Mouse (Mus musculus) embryonic facial prominence, embryonic 15.5 days (tissue): Measurements from ENCODE around the gene Rnf6. TPM values are rescaled to one million over a fixed set of nuclear protein-coding genes. Genes with fewer than 3 reads are reported as not detected.

ENCODE experiments used
- ATAC-seq: fragments of 200-750 bp; cut with Nextera tagmentation; 2 replicates; pipeline ENCODE4 v1.8.0; 2017; ENCODE audit warnings: low read depth, moderate TSS enrichment; ENCODE audit not compliant: insufficient number of reproducible peaks, low FRiP score, low TSS enrichment
- H3K27ac ChIP-seq: fragments of 300-500 bp; sonication (generic); replicated peaks from 2 replicates; pipeline ENCODE4 v1.5.1; 2015; ENCODE audit warnings: mild to moderate bottlenecking, inconsistent platforms
- H3K27me3 ChIP-seq: fragments of 300-500 bp; sonication (generic); 2 replicates; pipeline ENCODE4 v1.6.1; 2015; ENCODE audit warnings: inconsistent platforms
- H3K36me3 ChIP-seq: fragments of 300-500 bp; sonication (generic); 2 replicates; pipeline ENCODE4 v1.6.1; 2015; ENCODE audit warnings: mild to moderate bottlenecking, inconsistent platforms
- H3K4me1 ChIP-seq: fragments of 300-500 bp; sonication (generic); 2 replicates; pipeline ENCODE4 v1.6.1; 2015; ENCODE audit warnings: inconsistent platforms
- H3K4me2 ChIP-seq: fragments of 300-500 bp; sonication (generic); replicated peaks from 2 replicates; pipeline ENCODE4 v1.6.1; 2015; ENCODE audit warnings: mild to moderate bottlenecking, inconsistent platforms
- H3K4me3 ChIP-seq: fragments of 300-500 bp; sonication (generic); replicated peaks from 2 replicates; pipeline ENCODE4 v1.5.1; 2015; ENCODE audit warnings: mild to moderate bottlenecking, inconsistent platforms
- H3K9ac ChIP-seq: fragments of 300-500 bp; sonication (generic); 2 replicates; pipeline ENCODE4 v1.6.1; 2015; ENCODE audit warnings: inconsistent platforms
- H3K9me3 ChIP-seq: fragments of 300-500 bp; sonication (generic); replicated peaks from 2 replicates; pipeline ENCODE4 v1.6.1; 2016; ENCODE audit warnings: inconsistent platforms
- WGBS: fragments of 180-500 bp; shearing (Covaris S2); methylation state at CpG from one replicate; pipeline ENCODE4 v1.1.7; 2015; 5-methylcytosine and 5-hydroxymethylcytosine counted together
- polyA plus RNA-seq: library from polyadenylated mRNA; unstranded; fragments of >200 nt; fragmentation: Nextera tagmentation; extraction: Ambion mirVana; gene quantifications from 2 replicates; pipeline ENCODE4 v1.2.1, GENCODE M21; 2015

Rnf6 gene
- polyA plus RNA-seq, 1 experiment from 2014 or later = 51.5 TPM

DNA sequence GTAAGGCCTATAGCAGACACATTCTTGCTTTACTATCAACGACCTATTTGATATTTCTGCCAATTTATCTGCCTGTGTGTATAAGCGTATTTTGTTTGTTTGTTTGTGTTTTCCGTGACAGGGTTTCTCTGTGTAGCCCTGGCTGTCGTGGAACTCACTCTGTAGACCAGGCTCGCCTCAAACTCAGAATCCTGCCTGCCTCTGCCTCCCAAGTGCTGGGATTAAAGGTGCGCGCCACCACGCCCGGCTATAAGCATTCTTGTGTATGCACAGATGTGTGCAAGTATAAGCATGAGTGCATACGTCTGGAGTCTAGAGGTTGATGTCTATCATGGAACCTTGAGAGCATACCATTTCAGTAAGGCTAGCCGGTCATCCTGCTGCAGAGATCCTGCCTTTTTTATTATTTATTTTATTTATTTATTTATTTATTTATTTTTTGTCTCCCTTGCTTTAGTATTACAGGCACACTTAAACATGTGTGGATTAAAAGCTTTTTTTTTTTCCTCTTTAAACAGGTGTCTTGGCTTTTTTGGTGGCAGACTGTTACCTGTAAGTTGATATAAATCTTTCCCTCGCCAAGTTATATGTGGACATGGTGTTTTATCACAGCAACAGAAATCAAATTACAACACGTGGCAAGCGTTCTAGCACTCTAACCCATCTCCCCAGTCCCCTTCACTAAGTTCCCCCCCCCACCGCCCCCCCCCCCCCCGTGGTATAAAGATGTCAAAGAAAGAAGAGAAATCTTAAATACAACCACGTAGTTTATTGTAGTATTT, 8.7 kb upstream of the Rnf6 start:
- H3K9ac ChIP-seq = no peak overlapping the region
- ATAC-seq = no peak
- no peaks in the 10 kb centered on the region for H3K36me3 ChIP-seq
- H3K27ac ChIP-seq = peak overlapping the region; percentile 99
- WGBS = 55% methylated on average over 17 of the region's 17 CpGs
- no peaks in the 10 kb centered on the region for H3K9me3 ChIP-seq
- peaks cover 10% of the 10 kb centered on the region for H3K4me1 ChIP-seq
- H3K4me2 ChIP-seq = peak overlapping the region; percentile 56
- H3K4me3 ChIP-seq = peak overlapping the region; percentile 78
- H3K27me3 ChIP-seq = no peaks in the 10 kb centered on the region

DNA sequence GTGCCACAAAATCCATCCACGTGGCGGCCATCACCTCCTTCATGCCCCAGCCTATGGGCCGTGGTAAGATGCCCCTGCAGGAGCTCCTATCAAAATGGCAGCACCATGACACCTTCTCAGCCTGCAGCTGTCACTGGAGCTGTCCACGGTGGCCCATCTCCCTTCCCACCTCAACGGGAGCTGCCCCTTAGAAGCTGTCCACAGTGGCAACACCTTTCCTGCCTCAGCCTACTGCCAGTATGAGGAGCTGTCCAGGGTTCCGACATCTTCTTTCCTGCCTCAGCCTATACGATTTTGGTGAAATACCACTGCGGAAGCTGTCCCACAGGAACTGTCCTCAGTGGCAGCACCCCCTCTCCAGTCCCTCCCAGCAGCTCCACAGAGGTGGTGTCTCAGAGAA, 6.1 kb upstream of the Rnf6 start:
- Histone ChIP-seq H3K9ac (no peak overlapping the region), H3K9me3 (no peaks in the 10 kb centered on the region), H3K4me2 (no peak overlapping the region), H3K27me3 (no peaks in the 10 kb centered on the region), H3K36me3 (no peaks in the 10 kb centered on the region), H3K27ac (no peak overlapping the region), H3K4me1 (peaks cover 6% of the 10 kb centered on the region), H3K4me3 (no peak overlapping the region)
- no peak for ATAC-seq
- WGBS = 86% methylated on average over 8 of the region's 8 CpGs

DNA sequence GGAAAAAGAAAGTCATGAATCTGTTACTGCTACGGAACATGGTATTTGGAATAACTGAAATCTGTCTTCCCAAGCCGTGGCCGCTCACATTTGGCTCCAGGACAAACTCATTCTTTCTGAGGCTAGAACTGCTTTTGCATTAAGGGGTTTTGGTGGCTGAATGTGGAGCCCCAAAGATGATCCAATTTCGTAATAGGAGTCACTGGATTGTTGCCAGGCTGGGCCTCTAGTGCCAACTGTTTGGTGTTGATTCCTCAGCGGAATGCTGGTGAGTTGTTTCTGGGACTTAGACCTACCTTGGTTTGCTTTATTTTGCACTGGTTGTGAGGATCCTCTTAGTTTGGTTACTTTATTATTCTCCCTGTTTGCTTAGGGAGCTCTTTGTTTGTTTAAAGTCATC, 2.4 kb upstream of the Rnf6 start:
- no peaks in the 10 kb centered on the region for H3K9me3 ChIP-seq
- no peak overlapping the region for H3K9ac ChIP-seq
- 0 out of 2 replicates have a peak, but pooled peaks cover 10% of the 10 kb centered on the region for H3K4me1 ChIP-seq
- peaks cover 6% of the 10 kb centered on the region; the same call in 1 of the 2 replicates for H3K36me3 ChIP-seq
- no peaks in the 10 kb centered on the region for H3K27me3 ChIP-seq
- 65% methylated on average over 5 of the region's 5 CpGs for WGBS
- H3K4me2 ChIP-seq = no peak overlapping the region
- ATAC-seq = no peak
- 0 out of 2 replicates have a peak overlapping the region, but pooled peaks have one; percentile 1 for H3K27ac ChIP-seq
- H3K4me3 ChIP-seq = no peak overlapping the region

DNA sequence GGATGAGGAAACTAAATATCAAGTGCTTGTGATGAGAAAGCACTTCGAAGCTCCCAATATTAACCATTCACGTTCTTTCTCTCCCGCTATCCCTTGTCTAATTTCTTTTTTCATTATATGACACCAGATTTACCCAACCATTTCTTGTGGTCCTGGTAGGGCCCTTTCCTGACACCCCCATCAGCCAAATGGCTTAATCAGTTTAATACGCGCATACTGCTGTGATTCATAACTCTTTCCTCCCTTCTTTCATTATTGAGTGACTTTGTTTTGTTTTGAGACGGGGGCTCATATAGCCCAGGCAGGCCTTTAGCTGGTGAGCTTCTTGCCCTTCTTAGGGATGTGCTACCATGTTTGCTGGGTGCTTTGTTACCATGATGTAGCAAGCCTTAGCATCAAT, 367 bp upstream of the Rnf6 start:
- Histone ChIP-seq H3K4me1 (0 out of 2 replicates have a peak, but pooled peaks cover 10% of the 10 kb centered on the region), H3K4me3 (peak overlapping the region; percentile 77)

DNA sequence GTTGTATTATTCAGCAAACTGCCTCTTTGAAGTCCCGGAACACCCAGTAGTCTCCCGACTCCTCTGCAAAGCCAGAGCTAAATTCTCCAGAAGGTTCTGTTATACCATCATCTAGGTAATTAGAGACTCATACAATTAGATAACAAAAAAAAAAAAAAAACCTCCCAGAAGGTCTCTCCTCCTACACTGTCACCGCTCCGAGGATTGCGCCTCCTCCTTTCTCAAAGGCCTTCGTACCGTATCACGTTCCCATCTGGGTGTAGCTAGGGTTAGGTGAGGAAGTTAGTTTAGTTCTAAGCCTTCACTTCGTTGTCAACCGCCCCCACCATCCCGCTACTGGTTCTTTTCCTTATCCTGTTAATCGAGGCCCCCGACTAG, 865 bp downstream of the Rnf6 start:
- peak overlapping the region; percentile 98 for H3K27ac ChIP-seq
- peak overlapping the region; percentile 62 for H3K4me2 ChIP-seq
- ATAC-seq = peak; percentile 45
- H3K9me3 ChIP-seq = no peaks in the 10 kb centered on the region
- H3K36me3 ChIP-seq = peaks cover 30% of the 10 kb centered on the region
- H3K9ac ChIP-seq = peak overlapping the region; percentile 51; the same call in 1 of the 2 replicates
- 6% methylated on average over 13 of the region's 13 CpGs for WGBS
- H3K4me1 ChIP-seq = 0 out of 2 replicates have a peak, but pooled peaks cover 10% of the 10 kb centered on the region
- peak overlapping the region; percentile 77 for H3K4me3 ChIP-seq
- no peaks in the 10 kb centered on the region for H3K27me3 ChIP-seq

More for the DNA sequence above, 367 bp upstream of the Rnf6 start:
- Histone ChIP-seq H3K27me3 (no peaks in the 10 kb centered on the region), H3K9ac (peak overlapping the region; percentile 66), H3K27ac (peak overlapping the region; percentile 98), H3K4me2 (peak overlapping the region; percentile 62), H3K9me3 (no peaks in the 10 kb centered on the region), H3K36me3 (peaks cover 20% of the 10 kb centered on the region)
- 20% methylated on average over 6 of the region's 6 CpGs for WGBS
- no peak for ATAC-seq

DNA sequence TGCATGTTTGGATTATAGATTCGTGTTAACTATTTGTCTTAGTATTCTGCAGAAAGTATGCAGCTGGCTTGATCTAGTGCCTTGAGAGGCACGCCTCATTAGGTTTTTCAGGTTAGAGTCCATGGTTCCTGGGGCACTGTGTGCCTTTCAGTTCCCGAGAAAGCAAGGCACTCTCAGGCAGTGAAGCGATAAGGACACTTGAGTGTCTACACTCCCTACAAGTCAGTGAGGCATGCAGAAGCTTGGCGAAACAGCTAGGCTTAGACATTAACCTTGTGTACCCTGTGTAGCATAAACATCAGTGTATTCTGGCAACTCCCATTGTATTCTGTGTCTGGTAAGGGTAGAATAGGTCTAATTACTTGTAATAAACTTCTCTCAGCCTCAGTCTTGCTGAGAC, 15.8 kb downstream of the Rnf6 start:
- Histone ChIP-seq H3K9ac (no peak overlapping the region), H3K27ac (no peak overlapping the region), H3K4me2 (no peak overlapping the region), H3K4me1 (no peaks in the 10 kb centered on the region), H3K36me3 (peaks cover 80% of the 10 kb centered on the region), H3K9me3 (no peaks in the 10 kb centered on the region), H3K4me3 (no peak overlapping the region), H3K27me3 (no peaks in the 10 kb centered on the region)
- ATAC-seq = no peak
- WGBS = 92% methylated on average over 5 of the region's 5 CpGs

DNA sequence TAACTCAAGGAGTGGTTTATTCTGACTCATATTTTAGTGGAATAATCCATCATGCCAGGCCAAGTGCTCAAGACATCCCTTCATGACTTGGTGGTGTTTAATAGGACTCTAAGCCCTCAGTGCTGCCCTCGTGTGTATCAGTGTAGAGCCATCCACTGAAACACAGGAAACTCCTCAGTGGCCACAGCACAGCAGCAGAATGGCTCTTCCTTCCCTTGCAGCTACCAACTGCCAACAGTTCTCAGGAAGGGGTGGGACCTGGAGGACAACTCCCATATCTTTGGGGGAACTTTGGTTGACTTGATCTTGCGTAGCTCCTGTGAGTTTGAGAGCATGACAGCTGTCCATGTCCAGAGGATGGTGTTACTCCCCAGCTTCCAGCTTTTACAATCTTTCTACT, 17.4 kb downstream of the Rnf6 start:
- H3K4me2 ChIP-seq = no peak overlapping the region
- H3K27me3 ChIP-seq = no peaks in the 10 kb centered on the region
- peaks cover 70% of the 10 kb centered on the region for H3K36me3 ChIP-seq
- H3K27ac ChIP-seq = no peak overlapping the region
- no peak overlapping the region for H3K4me3 ChIP-seq
- no peaks in the 10 kb centered on the region for H3K9me3 ChIP-seq
- H3K4me1 ChIP-seq = no peaks in the 10 kb centered on the region
- no peak overlapping the region for H3K9ac ChIP-seq
- ATAC-seq = no peak
- WGBS = 81% methylated on average over 2 of the region's 2 CpGs

DNA sequence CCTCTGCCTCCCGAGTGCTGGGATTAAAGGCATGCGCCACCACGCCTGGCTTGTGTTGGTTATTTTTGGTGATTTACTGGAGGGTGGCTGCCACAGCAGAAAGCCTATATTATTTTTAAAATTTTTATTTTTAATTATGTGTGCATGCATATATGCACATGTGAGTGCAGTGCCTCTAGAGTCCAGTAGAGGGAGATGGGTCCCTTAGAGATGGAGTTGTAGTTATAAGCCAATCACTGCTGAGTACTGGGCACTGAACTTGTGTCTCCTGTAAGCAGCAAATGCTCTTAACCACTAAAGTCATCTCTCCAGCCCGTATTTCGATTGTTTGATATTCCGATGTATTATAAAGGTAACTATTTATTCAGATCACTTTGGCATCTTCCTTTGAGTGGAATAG, 20.8 kb downstream of the Rnf6 start:
- Histone ChIP-seq H3K4me3 (no peak overlapping the region), H3K27me3 (no peaks in the 10 kb centered on the region), H3K4me1 (no peaks in the 10 kb centered on the region), H3K9me3 (no peaks in the 10 kb centered on the region), H3K4me2 (no peak overlapping the region), H3K9ac (no peak overlapping the region), H3K36me3 (peaks cover 37% of the 10 kb centered on the region), H3K27ac (no peak overlapping the region)
- no peak for ATAC-seq
- WGBS = 95% methylated on average over 6 of the region's 6 CpGs

DNA sequence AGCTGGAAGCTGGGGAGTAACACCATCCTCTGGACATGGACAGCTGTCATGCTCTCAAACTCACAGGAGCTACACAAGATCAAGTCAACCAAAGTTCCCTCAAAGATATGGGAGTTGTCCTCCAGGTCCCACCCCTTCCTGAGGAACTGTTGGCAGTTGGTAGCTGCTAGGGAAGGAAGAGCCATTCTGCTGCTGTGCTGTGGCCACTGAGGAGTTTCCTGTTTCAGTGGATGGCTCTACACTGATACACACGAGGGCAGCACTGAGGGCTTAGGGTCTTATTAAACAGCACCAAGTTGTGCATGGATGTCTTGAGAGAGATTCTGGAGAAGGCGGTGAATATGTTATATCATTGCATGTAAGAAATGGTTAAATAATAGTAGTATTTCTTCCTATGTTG, 21.8 kb downstream of the Rnf6 start:
- no peak for ATAC-seq
- H3K4me3 ChIP-seq = no peak overlapping the region
- peaks cover 27% of the 10 kb centered on the region for H3K36me3 ChIP-seq
- WGBS = 85% methylated on average over 2 of the region's 2 CpGs
- H3K9me3 ChIP-seq = no peaks in the 10 kb centered on the region
- no peaks in the 10 kb centered on the region for H3K27me3 ChIP-seq
- H3K9ac ChIP-seq = no peak overlapping the region
- H3K27ac ChIP-seq = no peak overlapping the region
- H3K4me1 ChIP-seq = no peaks in the 10 kb centered on the region
- H3K4me2 ChIP-seq = no peak overlapping the region

DNA sequence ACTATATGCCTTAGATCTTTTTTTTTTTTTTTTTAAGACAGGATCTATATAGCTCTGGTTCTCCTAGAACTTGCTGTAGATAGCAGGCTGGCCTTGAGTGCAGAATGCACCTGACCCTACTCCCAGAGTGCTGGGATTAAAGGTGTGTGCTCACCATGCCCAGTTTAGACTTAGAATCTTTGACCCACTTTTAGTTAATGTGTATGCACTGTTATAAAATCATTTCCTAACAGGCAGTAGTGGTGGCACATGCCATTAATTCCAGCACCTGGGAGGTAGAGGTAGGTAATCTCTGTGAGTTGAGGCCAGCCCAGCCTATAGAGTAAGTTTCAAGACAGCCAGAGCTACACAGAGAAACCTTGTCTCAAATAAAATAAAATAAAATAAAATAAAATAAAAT, 22.3 kb downstream of the Rnf6 start:
- no peak for ATAC-seq
- peaks cover 22% of the 10 kb centered on the region for H3K36me3 ChIP-seq
- no peaks in the 10 kb centered on the region for H3K27me3 ChIP-seq
- H3K4me1 ChIP-seq = no peaks in the 10 kb centered on the region
- H3K9me3 ChIP-seq = no peaks in the 10 kb centered on the region
- H3K4me3 ChIP-seq = no peak overlapping the region
- no peak overlapping the region for H3K4me2 ChIP-seq
- no peak overlapping the region for H3K9ac ChIP-seq
- no peak overlapping the region for H3K27ac ChIP-seq

DNA sequence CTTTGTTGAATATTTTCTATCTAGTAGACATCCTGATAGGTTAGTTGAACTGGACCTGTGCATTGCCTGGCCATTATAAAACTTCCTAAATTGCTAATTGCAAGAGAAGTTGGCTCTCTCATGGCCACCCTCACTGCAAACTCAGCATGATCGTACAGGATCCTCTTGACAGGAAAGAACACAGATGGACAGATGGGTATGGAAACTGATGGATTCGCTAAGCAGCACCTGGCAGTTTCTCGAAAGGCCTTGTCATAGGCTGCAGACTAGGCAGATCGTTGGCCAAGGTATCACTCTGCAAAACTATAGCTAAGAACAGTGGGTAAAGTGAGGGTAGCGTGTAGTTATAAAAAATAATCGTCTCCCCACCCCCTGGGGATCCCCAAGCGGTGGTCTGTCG, 28.0 kb downstream of the Rnf6 start:
- ATAC-seq = no peak
- no peaks in the 10 kb centered on the region for H3K36me3 ChIP-seq

More for the DNA sequence above, 28.0 kb downstream of the Rnf6 start:
- Histone ChIP-seq H3K27me3 (no peaks in the 10 kb centered on the region), H3K4me2 (no peak overlapping the region), H3K9me3 (no peaks in the 10 kb centered on the region), H3K27ac (no peak overlapping the region), H3K4me1 (no peaks in the 10 kb centered on the region), H3K9ac (no peak overlapping the region), H3K4me3 (no peak overlapping the region)
- WGBS = 81% methylated on average over 8 of the region's 8 CpGs
